Mouse (Mus musculus) 3134 (cell line): ENCODE measurements around the gene Psg17.
"Not testable (repeated sequence)": the region's sequence is repeated elsewhere in the genome, so short reads cannot be mapped to it uniquely, and the experiment has no call there.

Source experiments
- DNase-seq: peaks from one replicate; pipeline ENCODE4 v3.0.0-alpha.2; 2011; ENCODE audit warnings: low spot score; ENCODE audit not compliant: insufficient read length; ENCODE audit errors: extremely low read depth

The Psg17 gene

DNA sequence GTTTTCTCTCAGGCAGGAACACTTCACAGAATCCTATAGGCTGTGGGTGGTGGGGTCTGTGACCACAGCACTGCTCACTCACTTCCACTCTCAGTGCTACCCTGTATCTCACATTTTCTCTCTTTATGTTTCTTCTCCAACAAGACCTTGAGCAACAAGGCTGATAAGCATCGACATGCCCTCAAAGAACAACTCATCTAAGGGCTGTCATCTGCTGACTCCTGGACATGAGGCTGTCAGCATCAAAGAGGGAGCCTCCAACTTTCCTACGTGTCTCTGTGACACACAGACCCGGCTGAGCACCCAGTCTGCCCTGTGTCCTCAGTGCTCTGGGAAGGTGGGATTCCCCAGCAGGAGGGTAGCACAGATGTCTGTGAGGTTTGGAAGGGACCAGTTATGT, at the start of gene Psg17:
Psg17 (minus strand) TSS at position 101 of the 400 bp plus-strand sequence.
- no peak for DNase-seq

DNA sequence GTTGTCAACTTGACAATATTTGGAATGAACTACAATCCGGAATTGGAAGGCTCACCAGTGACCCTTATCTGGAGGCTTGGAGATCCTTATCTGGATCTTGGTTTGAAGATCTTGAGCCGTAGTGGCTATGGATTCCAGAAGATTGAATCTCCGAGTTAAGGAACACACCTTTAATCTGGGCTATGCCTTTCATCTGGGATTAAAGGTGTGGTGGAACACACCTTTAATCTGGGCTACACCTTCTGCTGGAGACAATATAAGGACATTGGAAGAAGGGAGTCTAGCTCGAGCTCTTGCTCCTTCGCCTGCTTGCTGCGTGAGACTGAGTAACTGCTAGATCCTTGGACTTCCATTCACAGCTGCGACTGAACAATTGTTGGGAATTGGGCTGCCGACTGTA, 49.6 kb upstream of the Psg17 start, which contains the start of gene Pglyrp1:
Pglyrp1 (plus strand) TSS at position 301 of the 400 bp plus-strand sequence.
- DNase-seq = not testable (repeated sequence)

DNA sequence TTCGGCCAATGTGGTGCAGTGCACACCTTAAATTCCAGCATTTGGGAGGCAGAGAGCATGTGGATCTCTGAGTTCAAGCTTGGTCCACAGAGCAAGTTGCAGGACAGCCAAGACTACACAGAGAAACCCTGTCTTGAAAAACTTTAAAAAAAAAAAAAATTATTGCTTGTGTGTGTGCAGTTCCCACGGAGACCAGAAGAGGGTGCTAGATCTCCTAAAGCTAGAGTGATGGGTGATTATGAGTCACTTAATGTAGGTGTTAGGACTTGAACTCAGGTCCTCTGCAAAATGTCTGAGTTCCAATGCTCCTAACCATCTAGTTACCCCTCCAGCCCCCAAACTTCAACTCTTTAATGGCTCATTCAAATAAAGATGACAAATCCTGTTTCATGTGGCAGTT, 47.1 kb upstream of the Psg17 start:
- DNase-seq = no peak

DNA sequence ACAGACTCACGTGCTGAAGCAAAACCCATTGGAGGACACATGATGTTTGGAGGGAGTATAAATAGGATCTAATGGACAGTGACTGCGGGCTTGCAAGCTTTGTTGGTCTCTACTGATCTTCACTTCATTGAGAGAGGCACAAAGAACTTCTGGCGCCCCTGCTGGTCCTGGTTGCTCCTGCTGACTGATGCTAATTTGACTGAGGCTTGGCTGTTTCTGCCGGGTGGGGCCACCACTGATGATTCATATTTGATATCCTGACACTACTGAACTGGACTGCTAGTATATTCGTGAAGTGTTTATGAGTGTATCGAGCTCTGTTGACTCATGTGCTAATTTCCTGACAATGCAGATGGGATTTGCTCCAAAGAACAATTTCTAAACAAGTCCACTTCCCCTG, 41.4 kb upstream of the Psg17 start:
- peak; percentile 37 for DNase-seq

DNA sequence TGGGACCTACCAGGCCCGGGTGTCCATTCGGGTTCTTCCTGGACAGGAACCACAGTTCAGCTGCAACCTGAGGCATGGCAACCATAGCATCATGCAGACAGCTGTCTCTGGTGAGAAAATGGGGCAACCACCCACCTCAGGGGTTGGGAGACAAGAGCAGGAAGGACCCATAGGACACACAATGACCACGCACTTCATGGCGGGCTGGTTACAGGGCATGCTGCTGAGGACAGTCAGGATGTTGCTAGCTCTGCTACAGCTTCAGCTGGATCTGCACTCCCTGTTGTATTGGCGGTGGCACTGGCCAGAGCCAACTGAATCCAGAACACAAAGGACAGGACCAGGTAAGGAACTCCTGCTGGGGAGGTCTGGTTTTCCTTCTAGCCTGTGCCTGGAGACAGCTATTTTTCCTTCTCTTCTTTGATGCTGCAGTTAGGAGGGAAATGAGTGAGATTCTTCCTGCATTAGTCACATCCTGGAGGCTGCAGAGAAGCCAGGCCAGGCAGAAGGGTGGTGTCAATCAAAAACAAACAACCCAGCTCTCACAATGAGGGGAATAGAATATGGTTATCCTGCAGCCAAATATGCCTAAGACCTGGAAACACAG, 37.0 kb upstream of the Psg17 start:
- DNase-seq = peak; percentile 69

DNA sequence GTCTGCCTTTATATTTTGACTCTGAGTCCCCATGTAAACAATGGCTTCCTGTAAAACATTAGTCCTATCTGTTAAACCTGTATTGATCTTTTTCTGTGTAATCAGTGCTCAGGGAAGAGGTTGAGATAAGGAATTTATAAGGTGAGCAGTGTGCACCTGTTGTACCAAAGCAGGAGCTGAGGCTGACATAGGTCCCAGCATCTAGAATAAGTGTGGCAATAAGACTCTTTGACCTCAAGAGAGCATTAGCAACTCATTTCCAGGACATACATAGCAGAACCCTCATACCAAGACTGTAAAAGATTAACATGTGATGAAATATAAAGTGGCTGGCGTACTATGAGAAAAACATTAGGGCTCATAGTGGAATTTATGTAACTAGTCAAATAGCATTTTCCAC, 27.0 kb upstream of the Psg17 start:
- no peak for DNase-seq

DNA sequence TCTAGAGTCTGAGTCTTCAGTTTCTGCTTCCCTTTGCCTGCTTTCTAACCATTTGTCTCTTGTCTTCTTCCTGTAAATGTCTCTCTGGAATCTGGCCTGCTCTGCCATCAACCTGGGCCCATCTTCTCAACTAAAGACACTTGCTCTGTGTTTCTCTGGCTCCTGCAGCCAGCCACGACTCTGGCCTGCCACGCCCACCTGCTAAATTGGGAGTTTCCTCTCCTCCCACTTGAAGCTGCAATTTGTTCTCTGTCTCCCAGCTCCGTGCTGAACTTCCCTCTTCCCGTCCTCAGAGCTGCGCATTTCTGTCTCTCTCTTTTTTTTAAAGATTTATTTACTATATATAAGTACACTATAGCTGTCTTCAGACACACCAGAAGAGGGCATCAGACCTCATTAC, 23.4 kb upstream of the Psg17 start:
- DNase-seq = no peak

DNA sequence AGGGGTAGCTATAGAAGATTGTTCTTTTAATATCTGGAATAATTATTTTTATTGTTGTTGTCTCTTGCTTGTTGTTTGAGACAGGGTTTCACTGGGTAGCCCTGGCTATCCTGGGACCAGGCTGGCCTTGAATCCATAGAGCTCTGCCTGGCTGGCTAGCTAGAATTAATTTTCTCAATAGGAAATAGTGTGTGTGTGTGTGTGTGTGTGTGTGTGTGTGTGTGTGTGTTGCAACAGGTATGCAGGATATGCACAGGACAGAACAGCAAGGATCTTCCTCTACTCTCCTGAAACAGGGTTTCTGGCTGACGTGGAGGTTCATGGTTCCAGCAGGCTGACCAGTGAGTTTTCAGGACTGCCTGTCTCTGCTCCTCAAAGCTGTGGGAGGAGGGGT, 19.8 kb upstream of the Psg17 start:
- DNase-seq = no peak

DNA sequence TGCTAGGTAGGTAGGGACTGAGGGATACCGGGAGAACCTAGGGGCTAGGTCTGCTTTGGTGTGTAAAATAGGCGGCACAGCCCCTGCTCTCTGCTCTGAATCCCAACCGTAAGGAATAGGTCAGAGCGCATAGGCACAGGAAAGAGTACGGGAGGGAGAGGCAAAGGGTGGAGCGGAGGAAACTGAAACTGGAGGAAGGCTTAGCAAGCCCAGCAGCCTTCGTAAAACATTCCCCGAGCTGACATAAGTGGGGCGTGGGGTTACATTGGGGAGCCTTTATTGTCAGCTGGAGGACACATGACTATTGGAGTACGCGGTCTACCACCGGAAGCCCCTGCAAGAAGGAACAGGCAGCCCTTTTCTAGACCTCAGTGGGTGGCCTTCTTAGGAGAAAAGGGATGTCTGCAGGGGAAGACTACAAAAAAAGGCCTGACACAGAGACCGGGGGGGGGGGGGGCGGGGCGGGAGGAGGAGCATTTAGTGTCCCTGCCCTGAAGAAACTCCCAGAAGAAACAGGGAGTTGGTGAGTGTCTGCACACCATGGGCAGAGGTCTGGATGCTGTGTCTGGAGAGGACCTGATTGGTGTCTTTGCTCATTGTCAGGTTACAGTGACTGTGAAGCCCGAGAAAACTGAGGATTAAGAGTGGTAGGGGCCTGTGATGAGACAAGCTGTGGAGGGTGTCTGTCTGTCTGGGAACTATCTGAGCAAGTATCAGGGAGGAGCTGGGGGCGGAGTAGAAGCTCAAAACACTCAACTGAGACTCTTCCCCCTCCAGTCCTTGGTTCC, 19.2 kb upstream of the Psg17 start:
- no peak for DNase-seq

DNA sequence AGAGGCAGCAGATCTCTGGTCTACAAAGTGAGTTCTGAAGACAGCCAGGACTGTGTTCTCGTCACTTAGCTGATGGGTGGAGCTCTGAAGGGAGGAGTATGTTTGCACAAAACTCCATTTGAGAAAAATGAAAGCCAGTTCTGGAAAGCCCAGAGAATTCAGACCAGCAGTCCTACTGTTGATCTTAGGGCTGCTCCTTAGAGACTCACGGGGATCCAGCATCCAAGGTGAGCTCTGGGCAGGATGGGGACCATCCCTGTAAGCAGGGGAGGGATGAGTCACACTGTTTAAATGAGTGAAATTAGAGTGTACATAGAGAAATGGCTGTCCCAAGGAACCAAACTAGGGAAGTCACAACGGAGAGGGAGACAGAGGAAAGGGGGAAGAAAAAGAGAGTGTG, 18.5 kb upstream of the Psg17 start, which contains the start of gene Mill2:
Mill2 (plus strand) TSS at position 102 of the 400 bp plus-strand sequence.
- no peak for DNase-seq

DNA sequence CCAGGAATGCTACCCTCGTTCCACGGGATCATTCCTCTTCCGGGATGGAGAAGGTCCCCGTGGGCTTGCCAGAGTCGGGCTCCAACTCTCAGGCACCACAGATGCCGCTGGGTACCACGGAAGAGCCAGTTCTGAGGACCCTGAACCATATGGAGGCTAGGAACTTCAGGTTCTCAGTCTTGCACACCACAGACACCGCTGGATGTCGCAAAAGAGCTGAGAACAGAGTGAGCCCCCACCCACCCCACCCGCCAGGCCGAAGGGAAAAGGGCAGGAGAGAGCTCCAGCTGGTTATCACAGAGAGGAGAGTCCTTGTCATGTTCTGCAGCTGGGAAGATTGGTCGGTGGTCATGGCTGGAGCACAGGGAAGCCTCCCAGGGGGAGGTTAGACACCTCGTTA, 10.9 kb upstream of the Psg17 start:
- DNase-seq = no peak

DNA sequence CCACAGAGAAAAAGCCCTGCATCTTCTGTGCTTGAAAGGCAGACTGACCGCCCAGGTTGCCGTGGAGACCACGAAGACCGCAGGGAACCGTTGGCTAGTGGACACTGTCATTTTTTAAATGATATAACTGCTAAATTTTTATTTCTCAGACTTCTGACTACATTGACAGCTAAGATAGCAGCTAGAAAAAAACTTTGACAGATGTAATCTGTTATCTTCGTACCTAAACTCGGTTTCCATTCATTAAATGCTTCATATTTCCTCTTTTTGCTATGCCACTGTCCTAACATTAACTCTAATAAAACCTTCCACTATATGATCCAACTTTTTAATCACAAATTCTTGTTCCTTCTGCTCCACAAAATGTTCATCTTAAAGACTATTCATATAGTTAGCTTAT, 8.1 kb upstream of the Psg17 start:
- DNase-seq = no peak

DNA sequence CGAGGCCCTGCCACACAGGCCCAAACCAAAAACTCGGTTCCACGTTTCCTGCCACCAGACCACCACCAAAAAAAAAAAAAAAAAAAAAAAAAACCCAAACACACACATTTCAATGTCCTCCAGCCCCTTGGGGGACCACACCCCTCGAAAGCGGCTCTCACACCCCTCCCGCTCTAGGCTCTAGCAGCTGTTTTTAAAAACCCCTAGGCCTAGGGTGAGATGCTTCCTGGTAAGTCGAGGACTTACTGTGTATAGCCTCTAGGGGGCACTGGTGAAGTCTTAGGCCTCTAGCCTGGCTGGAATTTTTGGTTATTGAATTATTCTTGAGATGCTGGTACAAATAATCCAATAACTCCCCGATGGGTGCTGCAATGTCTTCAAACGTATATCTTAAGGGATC, 7.2 kb upstream of the Psg17 start:
- DNase-seq = peak; percentile 7

DNA sequence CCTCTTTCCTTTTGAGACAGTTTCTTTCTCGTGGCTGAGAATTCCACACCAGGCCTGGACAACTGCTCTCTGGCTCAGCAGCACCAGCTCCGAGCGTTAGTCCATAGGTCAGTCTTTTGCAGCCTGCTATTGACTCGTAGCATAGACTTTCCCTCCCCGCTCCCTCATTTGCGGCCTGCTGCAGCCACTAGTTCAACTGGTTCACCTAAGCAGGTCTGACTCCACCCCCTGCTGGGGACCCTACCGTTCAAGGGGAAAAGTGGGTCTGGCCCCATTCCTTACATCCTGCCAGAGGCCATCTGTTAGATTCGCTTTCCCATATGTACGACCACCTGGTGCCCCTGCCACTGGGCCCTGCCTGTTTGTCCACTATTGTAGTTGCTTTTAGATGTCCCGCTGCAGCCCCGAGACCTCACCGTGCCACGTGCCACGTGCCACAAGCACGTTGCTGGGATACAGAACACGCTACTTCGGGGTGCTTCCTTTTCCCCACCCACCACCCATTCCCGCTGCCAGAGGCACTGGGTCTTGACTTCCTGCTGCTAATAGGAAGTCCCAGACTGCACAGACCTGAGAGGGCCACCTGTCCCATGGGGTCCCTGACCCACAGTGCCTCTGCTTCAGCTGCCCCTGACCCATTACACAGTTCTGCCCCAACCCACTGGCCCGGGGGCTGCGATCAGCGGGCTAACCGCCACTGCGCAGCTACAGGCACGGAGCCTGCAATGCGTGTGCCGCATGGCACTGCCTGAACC, 6.6 kb upstream of the Psg17 start:
- DNase-seq = peak; percentile 9

DNA sequence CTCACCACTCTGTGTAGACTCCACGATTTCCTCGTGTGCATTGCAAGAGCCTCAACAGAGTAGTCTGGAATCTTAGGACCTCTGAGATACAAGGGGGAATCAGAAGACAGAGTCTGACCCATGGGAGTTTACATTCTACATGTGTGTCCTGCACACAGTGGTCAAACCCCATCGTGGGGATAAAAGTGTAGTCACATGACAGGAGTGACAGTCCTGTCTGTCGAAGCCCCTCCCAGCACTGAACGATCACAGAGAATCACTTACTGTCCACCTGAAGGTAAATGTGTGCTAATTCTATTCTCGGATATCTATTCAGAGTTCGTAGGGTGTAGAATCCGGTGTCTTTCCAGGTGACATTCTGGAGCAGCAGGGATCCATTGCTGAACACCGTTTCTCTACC, 3.1 kb downstream of the Psg17 start:
- no peak for DNase-seq

DNA sequence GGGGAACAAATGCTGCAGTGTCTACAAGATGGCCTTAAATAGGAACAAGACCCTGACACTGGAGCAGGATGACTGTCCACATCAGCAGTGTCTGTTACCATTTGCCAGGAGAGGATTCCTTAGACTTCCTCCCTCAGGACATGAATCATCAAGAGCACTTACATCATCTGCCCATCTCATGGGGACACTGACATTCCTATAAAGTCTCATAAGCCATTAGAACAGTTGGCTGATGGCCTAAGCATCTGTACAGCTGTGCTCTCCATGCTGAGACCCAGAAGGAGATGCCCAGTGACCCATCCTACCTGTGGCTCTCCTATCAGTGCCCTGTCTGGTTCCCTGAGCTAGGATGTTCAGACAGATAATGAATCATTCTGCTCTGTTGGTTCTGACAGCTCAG, 17.9 kb downstream of the Psg17 start:
- peak; percentile 33 for DNase-seq

DNA sequence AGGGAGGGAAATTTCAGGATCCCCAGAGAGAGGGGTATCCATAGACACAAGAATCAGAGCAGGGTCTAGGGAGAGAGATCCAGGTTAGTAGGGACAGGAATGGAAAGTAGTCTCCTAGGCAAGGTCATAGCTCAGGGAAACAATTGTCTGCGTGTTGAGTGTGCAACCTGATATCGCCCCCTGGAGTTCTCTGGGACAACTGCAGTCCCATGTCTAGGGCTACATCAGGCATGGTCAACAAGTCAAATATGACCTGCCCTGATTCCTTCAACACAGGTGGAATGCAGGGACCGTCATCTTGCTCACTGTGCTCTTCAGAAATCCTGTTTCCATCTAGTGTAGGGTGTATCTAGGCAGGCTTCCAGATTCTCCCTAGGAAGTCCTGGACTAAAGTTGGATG, 22.3 kb downstream of the Psg17 start:
- DNase-seq = no peak

DNA sequence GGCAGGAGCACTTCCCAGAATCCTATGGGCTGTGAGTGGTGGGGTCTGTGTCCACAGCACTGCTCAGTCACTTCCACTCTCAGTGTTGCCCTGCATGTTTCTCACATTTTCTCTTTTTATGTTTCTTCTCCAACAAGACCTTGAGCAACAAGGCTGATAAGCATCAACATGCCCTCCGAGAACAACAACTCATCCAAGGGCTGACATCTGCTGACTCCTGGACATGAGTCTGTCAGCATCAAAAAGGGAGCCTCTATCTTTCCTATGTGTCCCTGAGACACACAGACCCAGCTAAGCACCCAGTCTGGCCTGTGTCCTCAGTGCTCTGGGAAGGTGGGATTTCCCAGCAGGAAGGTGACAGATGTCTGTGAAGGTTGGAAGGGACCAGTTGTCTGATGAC, 23.0 kb downstream of the Psg17 start, which contains the start of gene Psg19:
Psg19 (minus strand) TSS at position 101 of the 400 bp plus-strand sequence.
- no peak for DNase-seq

DNA sequence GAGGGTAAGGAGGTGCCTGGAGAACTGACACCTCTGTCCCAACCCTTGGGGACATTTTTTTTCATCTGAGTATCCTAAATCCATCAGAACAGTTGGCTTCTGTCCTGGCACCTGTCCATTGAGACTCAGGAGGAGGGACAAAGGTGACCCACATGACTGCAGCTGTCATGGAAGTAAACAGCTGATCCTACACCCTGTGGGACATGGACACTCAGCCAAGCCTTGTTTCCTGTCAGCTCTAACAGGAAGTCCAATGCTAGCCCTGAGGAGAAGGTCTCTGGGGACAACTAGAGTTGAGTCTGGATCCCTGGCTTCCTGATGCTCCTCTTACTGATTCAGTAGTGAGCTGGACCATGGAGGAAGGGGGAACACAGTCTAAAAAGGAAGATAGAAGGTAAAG, 30.7 kb downstream of the Psg17 start:
- not testable (repeated sequence) for DNase-seq

DNA sequence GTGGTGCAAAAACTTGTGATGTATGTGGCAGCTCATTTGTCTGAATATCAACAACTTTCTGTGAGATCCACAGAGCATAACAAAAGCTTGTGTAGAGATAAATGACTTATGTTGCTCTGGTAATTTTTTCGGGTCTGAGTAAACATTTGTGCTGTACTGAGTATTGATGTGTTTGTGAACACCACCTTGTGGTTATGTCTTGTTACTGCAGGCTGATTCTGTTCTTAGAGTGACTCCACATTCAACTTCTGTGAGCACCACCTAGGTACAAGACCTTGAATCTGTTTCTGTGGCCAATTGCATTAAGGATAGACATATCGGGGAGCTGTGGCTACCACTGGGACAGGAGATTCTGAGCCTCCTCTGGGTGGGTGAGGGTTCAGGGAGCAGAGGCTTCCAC, 40.1 kb downstream of the Psg17 start:
- DNase-seq = not testable (repeated sequence)

DNA sequence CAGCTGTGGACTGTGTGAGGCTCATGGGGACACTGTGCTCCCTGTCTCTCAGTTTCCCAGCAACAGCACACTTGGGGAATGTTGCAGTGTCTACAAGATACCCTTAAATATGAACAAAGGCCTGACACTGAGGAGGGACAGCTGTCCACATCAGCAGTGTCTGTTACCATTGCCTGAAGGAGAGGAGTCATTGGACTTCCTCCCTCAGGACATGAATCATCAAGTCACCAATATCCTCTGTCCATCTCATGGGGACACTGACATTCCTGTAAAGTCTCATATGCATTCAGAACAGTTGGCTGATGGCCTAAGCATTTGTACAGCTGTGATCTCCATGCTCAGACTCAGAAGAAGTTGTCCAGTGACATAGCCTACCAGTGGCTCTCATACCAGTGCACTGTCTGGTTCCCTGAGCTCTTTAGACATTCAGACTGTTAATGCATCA, 42.0 kb downstream of the Psg17 start:
- no peak for DNase-seq
